Comparison of ENCODE assay signal across 14 mouse cellular contexts in the genomic region with DNA sequence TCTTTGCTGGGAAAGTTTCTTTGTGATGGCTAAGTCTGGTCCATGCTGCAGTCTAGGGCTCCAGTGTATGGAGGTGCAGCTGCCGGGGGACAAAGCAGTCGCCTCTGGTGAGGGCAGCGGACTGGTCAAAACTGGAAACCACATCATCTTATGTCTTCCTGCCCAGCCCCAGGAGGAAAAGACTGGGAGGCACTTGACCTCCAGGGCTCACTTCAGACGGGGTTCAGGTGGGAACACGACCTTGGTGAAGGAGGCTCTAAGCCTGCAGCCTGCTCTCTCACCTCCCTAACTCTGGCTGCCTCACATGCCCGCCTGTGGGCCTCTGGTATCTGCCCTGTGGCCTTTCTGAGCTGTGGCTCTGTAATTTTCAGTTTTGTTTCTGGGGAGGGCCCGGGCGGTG. TPM values are rescaled to one million over a fixed set of nuclear protein-coding genes. Genes with fewer than 3 reads are reported as not detected.
DNase-seq lines count a peak whose midpoint lies in the region; ATAC-seq and TF ChIP-seq lines count a peak whose summit lies in the region.
"Had no signal": no experiment of that assay in that cellular context is flagged by ENCODE, and none has a peak within 500 bp of the region (broad histone marks: within the 10 kb centered on the region; RNA-seq: fewer than 3 reads in every experiment).

No protein-coding gene starts in this region.

- H3K9ac ChIP-seq in lung, embryonic 16.5 days (ENCODE audit: low read length): peak overlapping the region; percentile 13; the same call in 1 of the 2 replicates
- H3K9ac ChIP-seq in lung, postnatal 0 days (replicated peaks; ENCODE audit: low read depth): no peak overlapping the region
- peak overlapping the region; percentile 48 for H3K9ac ChIP-seq in hindbrain, embryonic 11.5 days (ENCODE audit: low read depth, low read length)
- H3K9ac ChIP-seq in midbrain, embryonic 15.5 days: no peak overlapping the region

- no peak for DNase-seq in heart, embryonic 10.5 days (ENCODE audit: low spot score)
- no peak for DNase-seq in heart, postnatal 4 days
- DNase-seq in lung, postnatal 0 days (ENCODE audit: low spot score): no peak
- no peak for DNase-seq in hindbrain, embryonic 11.5 days (ENCODE audit: low spot score)
- DNase-seq in layer of hippocampus, postnatal 10 days (ENCODE audit: low spot score in 2 of 2): no peak
- DNase-seq: adrenal gland, postnatal 14 days; gastrocnemius, postnatal 14 days; lung, postnatal 14 days; right cerebral cortex, postnatal 25 days had no signal

- peaks cover 14% of the 10 kb centered on the region; the same call in 1 of the 2 replicates for H3K27me3 ChIP-seq in heart, embryonic 10.5 days (ENCODE audit: insufficient read depth, poor library complexity, severe bottlenecking)
- no peaks in the 10 kb centered on the region; the same call in 1 of the 2 replicates for H3K27me3 ChIP-seq in lung, embryonic 16.5 days (ENCODE audit: control insufficient read depth, insufficient read depth, low read depth, low read length)
- no peaks in the 10 kb centered on the region for H3K27me3 ChIP-seq in lung, postnatal 0 days (replicated peaks; ENCODE audit: insufficient read depth, low read length)
- H3K27me3 ChIP-seq in hindbrain, embryonic 11.5 days (ENCODE audit: control insufficient read depth, insufficient read depth, low read length): peaks cover 7% of the 10 kb centered on the region
- H3K27me3 ChIP-seq in midbrain, embryonic 15.5 days (replicated peaks): 0 out of 2 replicates have a peak, but pooled peaks cover 2% of the 10 kb centered on the region
- H3K27me3 ChIP-seq: Patski had no signal

- no peaks in the 10 kb centered on the region for H3K36me3 ChIP-seq in heart, embryonic 10.5 days
- no peaks in the 10 kb centered on the region for H3K36me3 ChIP-seq in lung, embryonic 16.5 days (ENCODE audit: control insufficient read depth, insufficient read depth, low read length)
- no peaks in the 10 kb centered on the region for H3K36me3 ChIP-seq in lung, postnatal 0 days (ENCODE audit: insufficient read depth, low read length)
- no peaks in the 10 kb centered on the region for H3K36me3 ChIP-seq in hindbrain, embryonic 11.5 days (ENCODE audit: control insufficient read depth, insufficient read depth, low read length)
- no peaks in the 10 kb centered on the region for H3K36me3 ChIP-seq in midbrain, embryonic 15.5 days (replicated peaks)

- no peak for TF ChIP-seq EP300 in lung, postnatal 0 days (IDR thresholded peaks at IDR 0.05)

- H3K4me1 ChIP-seq in heart, embryonic 10.5 days: peaks cover 95% of the 10 kb centered on the region
- peaks cover 76% of the 10 kb centered on the region for H3K4me1 ChIP-seq in lung, embryonic 16.5 days (replicated peaks; ENCODE audit: control insufficient read depth, insufficient read depth, low read length)
- H3K4me1 ChIP-seq in lung, postnatal 0 days (ENCODE audit: insufficient read depth, low read depth, low read length): peaks cover 32% of the 10 kb centered on the region
- H3K4me1 ChIP-seq in hindbrain, embryonic 11.5 days (replicated peaks; ENCODE audit: control insufficient read depth, insufficient read depth, low read length): peaks cover 65% of the 10 kb centered on the region
- H3K4me1 ChIP-seq in midbrain, embryonic 15.5 days: peaks cover 78% of the 10 kb centered on the region

- no peaks in the 10 kb centered on the region for H3K9me3 ChIP-seq in heart, embryonic 10.5 days
- H3K9me3 ChIP-seq in lung, embryonic 16.5 days (ENCODE audit: control insufficient read depth, low read length): no peaks in the 10 kb centered on the region
- no peaks in the 10 kb centered on the region for H3K9me3 ChIP-seq in lung, postnatal 0 days (ENCODE audit: low read length)
- H3K9me3 ChIP-seq in hindbrain, embryonic 11.5 days (ENCODE audit: control insufficient read depth, low read length): no peaks in the 10 kb centered on the region
- H3K9me3 ChIP-seq in midbrain, embryonic 15.5 days: no peaks in the 10 kb centered on the region

- no peak for TF ChIP-seq CTCF in lung, postnatal 0 days (IDR thresholded peaks at IDR 0.05)

- WGBS in heart, embryonic 10.5 days: 46% methylated on average over 8 of the region's 8 CpGs
- WGBS in lung, embryonic 16.5 days: 44% methylated on average over 8 of the region's 8 CpGs
- 63% methylated on average over 8 of the region's 8 CpGs for WGBS in lung, postnatal 0 days
- 24% methylated on average over 8 of the region's 8 CpGs for WGBS in hindbrain, embryonic 11.5 days
- 40% methylated on average over 8 of the region's 8 CpGs for WGBS in midbrain, embryonic 15.5 days

- peak overlapping the region; percentile 85; the same call in 1 of the 2 replicates for H3K27ac ChIP-seq in heart, embryonic 10.5 days
- H3K27ac ChIP-seq in lung, embryonic 16.5 days (ENCODE audit: low read length): no peak overlapping the region
- no peak overlapping the region for H3K27ac ChIP-seq in lung, postnatal 0 days (ENCODE audit: low read length)
- peak overlapping the region; percentile 99 for H3K27ac ChIP-seq in hindbrain, embryonic 11.5 days (ENCODE audit: low read depth, low read length)
- H3K27ac ChIP-seq in midbrain, embryonic 15.5 days: peak overlapping the region; percentile 97; the same call in 1 of the 2 replicates

- ATAC-seq in lung, embryonic 16.5 days (ENCODE audit: low read depth): no peak
- ATAC-seq in lung, postnatal 0 days: no peak
- no peak for ATAC-seq in hindbrain, embryonic 11.5 days (ENCODE audit: low FRiP score)
- no peak for ATAC-seq in midbrain, embryonic 15.5 days (replicated peaks)
- no peak for ATAC-seq in monocyte, adult 5-6 weeks (replicated peaks; ENCODE audit: insufficient number of reproducible peaks, low FRiP score, low TSS enrichment, poor library complexity, severe bottlenecking)
- ATAC-seq: inflammation-experienced regulatory T-cells, adult 6 months; Patski had no signal

- H3K4me3 ChIP-seq in heart, embryonic 10.5 days: no peak overlapping the region
- no peak overlapping the region for H3K4me3 ChIP-seq in lung, embryonic 16.5 days (ENCODE audit: low read length)
- no peak overlapping the region for H3K4me3 ChIP-seq in lung, postnatal 0 days (ENCODE audit: low read depth, low read length)
- H3K4me3 ChIP-seq in hindbrain, embryonic 11.5 days (ENCODE audit: low read depth, low read length): no peak overlapping the region
- H3K4me3 ChIP-seq in midbrain, embryonic 15.5 days: no peak overlapping the region

- H3K4me2 ChIP-seq in lung, embryonic 16.5 days (ENCODE audit: low read depth, low read length): no peak overlapping the region
- no peak overlapping the region for H3K4me2 ChIP-seq in lung, postnatal 0 days (replicated peaks; ENCODE audit: low read depth, low read length)
- H3K4me2 ChIP-seq in hindbrain, embryonic 11.5 days (replicated peaks; ENCODE audit: low read depth, low read length): no peak overlapping the region
- no peak overlapping the region for H3K4me2 ChIP-seq in midbrain, embryonic 15.5 days

RNA-seq across cellular contexts. Expression of gene Gins2, which starts 55.0 kb away (rescaled TPM):
- 106 and 125 TPM in 2 replicates for polyA plus RNA-seq in heart, embryonic 10.5 days (2016; fragmentation: Nextera tagmentation; extraction: Ambion mirVana)
- 10 to 100 TPM; 42.0 to 43.2 TPM for total RNA-seq in heart, postnatal 4 days (2021)
- 90.8 and 99.5 TPM in 2 replicates for polyA plus RNA-seq in lung, embryonic 16.5 days (2015; fragmentation: Nextera tagmentation; extraction: Ambion mirVana)
- 10.9 and 13.4 TPM in 2 replicates for polyA plus RNA-seq in lung, postnatal 0 days (2015; fragmentation: Nextera tagmentation; extraction: Ambion mirVana)
- polyA plus RNA-seq in hindbrain, embryonic 11.5 days (2014; fragmentation: Nextera tagmentation; extraction: Ambion mirVana): 94.8 and 96.9 TPM in 2 replicates
- 15.3 and 16.5 TPM in 2 replicates for polyA plus RNA-seq in midbrain, embryonic 15.5 days (2015; fragmentation: Nextera tagmentation; extraction: Ambion mirVana)
- total RNA-seq in layer of hippocampus, postnatal 10 days (2021): 1 to 10 TPM; 2.5 to 4.2 TPM
- total RNA-seq in monocyte, adult 5-6 weeks (2017): 1.1 to 3.2 TPM (median 1.3 TPM) in 3 replicates

Comparison
In these comparisons a context has a peak if more than half of its experiments do, and no peak if none do; other contexts are left out.
1. H3K9ac ChIP-seq: peak in lung, embryonic 16.5 days (single experiment) and hindbrain, embryonic 11.5 days (single experiment); none in lung, postnatal 0 days (single experiment) and midbrain, embryonic 15.5 days (single experiment).
2. H3K27ac ChIP-seq: peak in heart, embryonic 10.5 days (single experiment), hindbrain, embryonic 11.5 days (single experiment) and midbrain, embryonic 15.5 days (single experiment); none in lung, embryonic 16.5 days (single experiment) and lung, postnatal 0 days (single experiment).